Mouse (Mus musculus) liver, adult 2 months (tissue): Measurements from ENCODE around the gene Ahdc1. TPM values are rescaled to one million over a fixed set of nuclear protein-coding genes. Genes with fewer than 3 reads are reported as not detected.

Experiments
- DNase-seq: peaks from one replicate; pipeline ENCODE4 v3.0.0-alpha.2; 2011; ENCODE audit warnings: low read depth, low spot score; ENCODE audit errors: extremely low read depth
- H3K27ac ChIP-seq: fragments of 200-500 bp; replicated peaks from 2 replicates; pipeline ENCODE4 v1.5.1; 2012; ENCODE audit warnings: low read depth, mild to moderate bottlenecking, control low read depth, inconsistent platforms, low read length; ENCODE audit not compliant: insufficient read depth
- H3K27me3 ChIP-seq: fragments of 200-500 bp; 2 replicates; pipeline ENCODE4 v1.6.1; 2012; ENCODE audit warnings: mild to moderate bottlenecking, moderate library complexity, low read length, inconsistent platforms; ENCODE audit not compliant: control insufficient read depth, insufficient read depth
- H3K36me3 ChIP-seq: fragments of 200-500 bp; 2 replicates; pipeline ENCODE4 v1.6.1; 2012; ENCODE audit warnings: low read length, inconsistent platforms; ENCODE audit not compliant: control insufficient read depth, insufficient read depth
- H3K4me1 ChIP-seq: fragments of 200-500 bp; 2 replicates; pipeline ENCODE4 v1.6.1; 2011; ENCODE audit warnings: low read length; ENCODE audit not compliant: control insufficient read depth, insufficient read depth
- H3K4me3 ChIP-seq: fragments of 200-500 bp; 2 replicates; pipeline ENCODE4 v1.5.1; 2011; ENCODE audit warnings: low read depth, mild to moderate bottlenecking, control low read depth, low read length, moderate library complexity; ENCODE audit not compliant: insufficient read depth
- H3K79me2 ChIP-seq: fragments of 200-500 bp; 2 replicates; pipeline ENCODE4 v1.6.1; 2012; ENCODE audit warnings: inconsistent platforms, mild to moderate bottlenecking, low read length, moderate library complexity; ENCODE audit not compliant: control insufficient read depth, insufficient read depth
- H3K9ac ChIP-seq: fragments of 200-500 bp; 2 replicates; pipeline ENCODE4 v1.6.1; 2012; ENCODE audit warnings: low read depth, mild to moderate bottlenecking, control low read depth, inconsistent platforms, low read length
- CTCF ChIP-seq: fragments of 200-500 bp; IDR thresholded peaks from 2 replicates; pipeline ENCODE4 v1.5.1; 2011; ENCODE audit warnings: low read depth, low read length, control low read depth
- POLR2A ChIP-seq: fragments of 200-500 bp; IDR thresholded peaks from 2 replicates; pipeline ENCODE4 v1.6.1; 2011; ENCODE audit warnings: low read length, control low read depth; ENCODE audit not compliant: insufficient read depth; ENCODE audit errors: extremely low read depth
- WGBS: fragments of 180-500 bp; shearing (Covaris S2); methylation state at CpG from one replicate; pipeline ENCODE4 v1.1.7; 2018; 5-methylcytosine and 5-hydroxymethylcytosine counted together
- polyA plus RNA-seq: library from polyadenylated mRNA; depleted of rRNA; stranded (reverse); fragments of >200 nt; gene quantifications from 2 replicates; pipeline ENCODE4 v1.2.3, GENCODE M21; 2012; rRNA removed
- total RNA-seq: library from RNA; depleted of rRNA; stranded (reverse); fragments of >200 nt; gene quantifications from 2 replicates; pipeline ENCODE4 v1.2.3, GENCODE M21; 2014; rRNA removed

Ahdc1 gene
- total and polyA plus RNA-seq, 2 experiments = 2.4 to 8.7 TPM

- H3K4me3 ChIP-seq = no peak overlapping the region
- no peak for DNase-seq
- TF ChIP-seq POLR2A (no peak), CTCF (no peak)
- no peaks in the 10 kb centered on the region for H3K36me3 ChIP-seq
- H3K27ac ChIP-seq = no peak overlapping the region
- H3K4me1 ChIP-seq = 0 out of 2 replicates have a peak, but pooled peaks cover 2% of the 10 kb centered on the region
- H3K9ac ChIP-seq = no peak overlapping the region
- 53% methylated on average over 11 of the region's 11 CpGs for WGBS
- no peaks in the 10 kb centered on the region for H3K27me3 ChIP-seq
- no peaks in the 10 kb centered on the region for H3K79me2 ChIP-seq
Observed at GRCm38 (mm10) chr4:133120833-133121321, 109.8 kb downstream of the Ahdc1 start.

- no peak overlapping the region for H3K9ac ChIP-seq
- no peak overlapping the region for H3K4me3 ChIP-seq
- WGBS = 90% methylated on average over 1 of the region's 1 CpGs
- no peak for DNase-seq
- H3K4me1 ChIP-seq = 0 out of 2 replicates have a peak, but pooled peaks cover 2% of the 10 kb centered on the region
- H3K27ac ChIP-seq = no peak overlapping the region
- no peak for TF ChIP-seq POLR2A
- no peak for TF ChIP-seq CTCF
- H3K36me3 ChIP-seq = no peaks in the 10 kb centered on the region
- no peaks in the 10 kb centered on the region for H3K27me3 ChIP-seq
- no peaks in the 10 kb centered on the region for H3K79me2 ChIP-seq
Observed at GRCm38 (mm10) chr4:133121416-133121815, 110.4 kb downstream of the Ahdc1 start.

GRCm38 (mm10) chr4:133121974-133122637 lies 111.0 kb downstream of the Ahdc1 start:
- DNase-seq = no peak
- Histone ChIP-seq H3K4me1 (no peaks in the 10 kb centered on the region), H3K79me2 (no peaks in the 10 kb centered on the region), H3K27ac (no peak overlapping the region), H3K36me3 (no peaks in the 10 kb centered on the region), H3K4me3 (no peak overlapping the region), H3K27me3 (no peaks in the 10 kb centered on the region), H3K9ac (no peak overlapping the region)
- WGBS = 45% methylated on average over 5 of the region's 5 CpGs
- TF ChIP-seq CTCF (no peak), POLR2A (no peak)

- Histone ChIP-seq H3K27me3 (no peaks in the 10 kb centered on the region), H3K4me3 (no peak overlapping the region), H3K79me2 (peaks cover 11% of the 10 kb centered on the region; the same call in 1 of the 2 replicates), H3K4me1 (peaks cover 10% of the 10 kb centered on the region; the same call in 1 of the 2 replicates), H3K27ac (no peak overlapping the region), H3K9ac (no peak overlapping the region), H3K36me3 (no peaks in the 10 kb centered on the region)
- WGBS = 50% methylated on average over 3 of the region's 3 CpGs
- no peak for TF ChIP-seq POLR2A
- no peak for TF ChIP-seq CTCF
- no peak for DNase-seq
Observed at GRCm38 (mm10) chr4:133127079-133127478, 116.0 kb downstream of the Ahdc1 start.

Other genes starting within 250 kb of the Ahdc1 start
- gene Rpa2, start 242.9 kb upstream of the Ahdc1 start, total RNA-seq = 6.6 and 8.1 TPM in 2 replicates
- gene Rpa2, start 242.9 kb upstream of the Ahdc1 start, polyA plus RNA-seq = 9.2 and 11.1 TPM in 2 replicates
- gene Themis2, start 214.9 kb upstream of the Ahdc1 start, total RNA-seq = 2.5 and 3.0 TPM in 2 replicates
- gene Themis2, start 214.9 kb upstream of the Ahdc1 start, polyA plus RNA-seq = 1.3 and 3.1 TPM in 2 replicates
- 9.3 and 9.8 TPM in 2 replicates for gene Ppp1r8, start 168.1 kb upstream of the Ahdc1 start, total RNA-seq
- 9.3 and 10.9 TPM in 2 replicates for gene Ppp1r8, start 168.1 kb upstream of the Ahdc1 start, polyA plus RNA-seq
- gene Stx12, start 126.8 kb upstream of the Ahdc1 start, total RNA-seq = 13.6 and 15.2 TPM in 2 replicates
- 5.7 and 6.9 TPM in 2 replicates for gene Stx12, start 126.8 kb upstream of the Ahdc1 start, polyA plus RNA-seq
- 11.3 and 11.6 TPM in 2 replicates for gene Fam76a, start 88.7 kb upstream of the Ahdc1 start, total RNA-seq
- 4.9 and 5.8 TPM in 2 replicates for gene Fam76a, start 88.7 kb upstream of the Ahdc1 start, polyA plus RNA-seq
- 1.2 and 1.3 TPM in 2 replicates for gene Fgr, start 37.2 kb upstream of the Ahdc1 start, total RNA-seq
- gene Fgr, start 37.2 kb upstream of the Ahdc1 start, polyA plus RNA-seq = 0.86 and 1.6 TPM in 2 replicates
- gene Wasf2, start 119.2 kb downstream of the Ahdc1 start, total RNA-seq = 6.0 and 10.7 TPM in 2 replicates
- gene Wasf2, start 119.2 kb downstream of the Ahdc1 start, polyA plus RNA-seq = 12.3 and 17.0 TPM in 2 replicates
- not detected in 2 replicates for gene Cd164l2, start 200.9 kb downstream of the Ahdc1 start, total RNA-seq
- gene Cd164l2, start 200.9 kb downstream of the Ahdc1 start, polyA plus RNA-seq = not detected in 2 replicates
- not detected in 2 replicates for gene Gpr3, start 201.3 kb downstream of the Ahdc1 start, total RNA-seq
- 0.07 TPM in 1 of 2 replicates, not detected in the other for gene Gpr3, start 201.3 kb downstream of the Ahdc1 start, polyA plus RNA-seq
- gene Map3k6, start 229.6 kb downstream of the Ahdc1 start, total RNA-seq = 0.94 and 1.3 TPM in 2 replicates
- gene Map3k6, start 229.6 kb downstream of the Ahdc1 start, polyA plus RNA-seq = 0.76 and 0.80 TPM in 2 replicates